Mouse (Mus musculus): ENCODE data around the gene Ezh2. TPM values are rescaled to one million over a fixed set of nuclear protein-coding genes. Genes with fewer than 3 reads are reported as not detected.

The Ezh2 gene
- polyA plus RNA-seq (2015; fragmentation: Illumina TruSeq; extraction: RNeasy Lipid Tissue Mini Kit (QIAGEN cat#74804); ENCODE audit: insufficient read depth, low read depth, low replicate concordance): 4.9 TPM

GRCm38 (mm10) chr6:47594926-47595623, at the start of gene Ezh2:
Gene Ezh2, minus strand, starts transcription at chr6:47595341.

Other genes starting within 250 kb of the Ezh2 start
- gene Cul1, start 141.9 kb downstream of the Ezh2 start, polyA plus RNA-seq (2015; fragmentation: Illumina TruSeq; extraction: RNeasy Lipid Tissue Mini Kit (QIAGEN cat#74804); ENCODE audit: insufficient read depth, low read depth, low replicate concordance): 31.8 TPM
- gene Pdia4, start 218.1 kb upstream of the Ezh2 start, polyA plus RNA-seq (2015; fragmentation: Illumina TruSeq; extraction: RNeasy Lipid Tissue Mini Kit (QIAGEN cat#74804); ENCODE audit: insufficient read depth, low read depth, low replicate concordance): 32.8 TPM
- gene Zfp786, start 235.5 kb upstream of the Ezh2 start, polyA plus RNA-seq (2015; fragmentation: Illumina TruSeq; extraction: RNeasy Lipid Tissue Mini Kit (QIAGEN cat#74804); ENCODE audit: insufficient read depth, low read depth, low replicate concordance): 0.24 TPM
- gene Zfp398, start 240.3 kb upstream of the Ezh2 start, polyA plus RNA-seq (2015; fragmentation: Illumina TruSeq; extraction: RNeasy Lipid Tissue Mini Kit (QIAGEN cat#74804); ENCODE audit: insufficient read depth, low read depth, low replicate concordance): 2.8 TPM

All from pancreas, adult 10 weeks (tissue).